Mouse (Mus musculus) intestine, embryonic 16.5 days (tissue): Measurements from ENCODE around the gene Ate1. TPM values are rescaled to one million over a fixed set of nuclear protein-coding genes. Genes with fewer than 3 reads are reported as not detected.
"Not testable (repeated sequence)": the region's sequence is repeated elsewhere in the genome, so short reads cannot be mapped to it uniquely, and the experiment has no call there.

Experiments used
- ATAC-seq: fragments of 200-750 bp; cut with Nextera tagmentation; 2 replicates; pipeline ENCODE4 v1.8.0; 2017; ENCODE audit warnings: moderate TSS enrichment, moderate library complexity
- H3K27ac ChIP-seq: fragments of 300-500 bp; sonication (generic); 2 replicates; pipeline ENCODE4 v1.5.1; 2014; ENCODE audit warnings: mild to moderate bottlenecking, low read length
- H3K27me3 ChIP-seq: fragments of 300-500 bp; sonication (generic); replicated peaks from 2 replicates; pipeline ENCODE4 v1.6.1; 2014; ENCODE audit warnings: low read length, control low read depth, mixed read lengths; ENCODE audit not compliant: control insufficient read depth, insufficient read depth
- H3K36me3 ChIP-seq: fragments of 300-500 bp; sonication (generic); 2 replicates; pipeline ENCODE4 v1.6.1; 2014; ENCODE audit warnings: low read length, control low read depth; ENCODE audit not compliant: control insufficient read depth, insufficient read depth
- H3K4me1 ChIP-seq: fragments of 300-500 bp; sonication (generic); 2 replicates; pipeline ENCODE4 v1.6.1; 2014; ENCODE audit warnings: low read length, control low read depth, mixed read lengths; ENCODE audit not compliant: control insufficient read depth, insufficient read depth
- H3K4me2 ChIP-seq: fragments of 300-500 bp; sonication (generic); 2 replicates; pipeline ENCODE4 v1.6.1; 2014; ENCODE audit warnings: low read depth, low read length, control low read depth
- H3K4me3 ChIP-seq: fragments of 300-500 bp; sonication (generic); 2 replicates; pipeline ENCODE4 v1.5.1; 2014; ENCODE audit warnings: mild to moderate bottlenecking, low read length
- H3K9ac ChIP-seq: fragments of 300-500 bp; sonication (generic); 2 replicates; pipeline ENCODE4 v1.6.1; 2014; ENCODE audit warnings: low read depth, low read length
- H3K9me3 ChIP-seq: fragments of 300-500 bp; sonication (generic); 2 replicates; pipeline ENCODE4 v1.6.1; 2016; ENCODE audit warnings: low read length, control low read depth; ENCODE audit not compliant: control insufficient read depth
- WGBS: fragments of 180-500 bp; shearing (Covaris S2); extraction: QIAGEN DNeasy Blood & Tissue Kit; methylation state at CpG from one replicate; pipeline ENCODE4 v1.1.7; 2014; 5-methylcytosine and 5-hydroxymethylcytosine counted together
- polyA plus RNA-seq: library from polyadenylated mRNA; unstranded; fragments of >200 nt; fragmentation: Nextera tagmentation; extraction: Ambion mirVana; gene quantifications from 2 replicates; pipeline ENCODE4 v1.2.1, GENCODE M21; 2015

The Ate1 gene
- polyA plus RNA-seq, 1 experiment from 2014 or later: 46.1 TPM

DNA sequence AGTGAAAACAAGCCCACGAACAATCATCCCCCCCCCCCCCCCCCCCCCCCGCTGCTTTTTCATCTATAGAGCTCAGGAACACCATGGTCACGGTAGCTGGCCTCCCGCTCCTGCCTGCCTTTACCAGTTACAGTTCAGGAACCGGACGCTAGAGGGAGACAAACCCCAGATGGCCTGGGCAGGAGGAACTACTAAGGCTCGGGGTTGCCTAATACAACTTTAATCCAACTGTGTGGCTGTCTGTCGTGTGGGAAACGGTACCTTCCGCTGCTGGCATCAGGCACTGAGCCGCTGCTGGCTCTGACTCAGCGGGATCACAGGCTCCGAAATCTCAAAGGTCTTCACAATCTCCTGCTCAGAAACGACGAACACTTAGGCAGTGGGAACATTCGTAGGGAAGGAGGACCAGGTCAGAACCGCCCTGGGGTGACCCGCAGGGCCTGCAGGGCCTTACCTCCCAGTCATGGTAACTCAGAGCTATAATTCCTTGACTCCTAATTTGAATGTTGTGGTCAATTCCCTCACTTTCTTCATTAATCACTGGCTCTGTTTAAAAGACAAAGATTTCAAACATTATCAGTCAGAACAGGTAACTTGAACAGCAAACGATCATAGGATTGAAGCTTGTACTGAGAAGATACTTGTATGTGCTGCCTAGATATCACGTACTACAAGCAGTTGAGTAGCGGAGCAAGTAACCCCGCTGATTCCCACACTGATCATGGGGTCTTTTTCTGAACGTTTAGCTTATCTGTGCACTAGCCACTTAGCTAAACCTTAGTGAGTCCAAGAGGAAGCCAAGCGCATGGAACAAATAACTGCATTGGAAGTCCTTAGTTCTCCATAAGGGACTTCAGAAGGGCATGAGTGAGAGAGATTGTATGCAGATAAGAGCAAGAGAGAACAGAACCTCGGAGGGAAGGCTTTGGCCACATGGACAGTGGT, 13.4 kb upstream of the Ate1 start:
- no peak overlapping the region for H3K4me2 ChIP-seq
- H3K27me3 ChIP-seq: no peaks in the 10 kb centered on the region
- no peak overlapping the region for H3K27ac ChIP-seq
- peaks cover 15% of the 10 kb centered on the region; the same call in 1 of the 2 replicates for H3K36me3 ChIP-seq
- no peak overlapping the region for H3K4me3 ChIP-seq
- 50% methylated on average over 24 of the region's 25 CpGs for WGBS
- H3K9ac ChIP-seq: no peak overlapping the region
- no peaks in the 10 kb centered on the region for H3K4me1 ChIP-seq
- ATAC-seq: peak; percentile 85
- H3K9me3 ChIP-seq: no peaks in the 10 kb centered on the region

DNA sequence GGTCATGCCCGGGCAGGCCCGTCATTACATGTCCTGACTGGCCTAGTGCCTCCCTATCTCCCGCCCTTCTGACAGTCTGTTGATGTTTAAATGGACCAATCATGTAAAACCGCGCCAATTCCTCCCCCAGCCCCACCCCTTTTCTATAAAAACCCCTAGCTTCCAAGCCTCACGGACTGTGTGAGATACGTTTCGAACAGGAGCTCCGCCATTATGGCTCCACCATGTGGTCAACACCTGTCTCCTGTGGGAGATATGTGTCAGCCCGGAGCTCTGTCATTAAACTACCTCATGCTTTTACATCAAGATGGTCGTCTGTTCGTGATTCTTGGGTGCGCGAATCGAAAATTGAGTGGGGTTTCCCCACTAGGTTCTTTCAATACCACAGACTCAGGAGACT, 11.0 kb upstream of the Ate1 start:
- not testable (repeated sequence) for H3K9ac ChIP-seq, H3K4me1 ChIP-seq, H3K27ac ChIP-seq, H3K9me3 ChIP-seq, H3K4me2 ChIP-seq, H3K27me3 ChIP-seq, H3K4me3 ChIP-seq, ATAC-seq
- WGBS: 93% methylated on average over 15 of the region's 15 CpGs
- H3K36me3 ChIP-seq: peaks cover 12% of the 10 kb centered on the region; the same call in 1 of the 2 replicates

DNA sequence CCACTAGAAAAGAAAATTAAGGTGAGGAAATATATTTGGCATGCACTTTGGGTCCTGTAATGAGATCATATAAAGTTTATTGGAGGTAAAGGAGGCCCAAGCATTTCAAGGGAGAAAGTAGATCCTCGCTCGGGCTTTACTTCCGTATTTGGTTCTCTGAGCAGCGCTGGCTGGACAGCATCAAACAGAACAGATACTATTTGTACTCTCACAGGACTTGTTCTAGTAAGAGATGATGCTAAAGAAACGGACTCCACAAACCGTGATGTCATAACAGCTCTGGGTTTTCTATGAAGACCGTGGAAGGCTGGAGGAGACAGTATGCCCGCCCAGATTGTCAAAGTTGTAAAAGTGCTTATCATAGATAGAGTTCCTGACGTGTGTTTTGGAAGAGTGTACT, 7.1 kb upstream of the Ate1 start:
- Histone ChIP-seq H3K4me1 (no peaks in the 10 kb centered on the region), H3K36me3 (peaks cover 8% of the 10 kb centered on the region; the same call in 1 of the 2 replicates), H3K9me3 (no peaks in the 10 kb centered on the region), H3K9ac (no peak overlapping the region), H3K27ac (peak overlapping the region; percentile 61), H3K27me3 (no peaks in the 10 kb centered on the region), H3K4me2 (no peak overlapping the region), H3K4me3 (no peak overlapping the region)
- no peak for ATAC-seq
- WGBS: 64% methylated on average over 9 of the region's 9 CpGs

- Histone ChIP-seq H3K4me1 (peaks cover 2% of the 10 kb centered on the region), H3K4me2 (no peak overlapping the region), H3K9me3 (no peaks in the 10 kb centered on the region), H3K9ac (no peak overlapping the region), H3K27me3 (no peaks in the 10 kb centered on the region), H3K4me3 (no peak overlapping the region), H3K36me3 (no peaks in the 10 kb centered on the region), H3K27ac (no peak overlapping the region)
- WGBS: 90% methylated on average over 8 of the region's 8 CpGs
- no peak for ATAC-seq
These were observed 3.3 kb upstream of the Ate1 start for GRCm38 (mm10) chr7:130523451-130523850.

- H3K27me3 ChIP-seq: no peaks in the 10 kb centered on the region
- peak overlapping the region; percentile 98 for H3K27ac ChIP-seq
- 0 out of 2 replicates have a peak overlapping the region, but pooled peaks have one; percentile 93 for H3K4me3 ChIP-seq
- WGBS: 75% methylated on average over 14 of the region's 14 CpGs
- H3K9me3 ChIP-seq: no peaks in the 10 kb centered on the region
- H3K4me2 ChIP-seq: peak overlapping the region; percentile 64; the same call in 1 of the 2 replicates
- ATAC-seq: no peak
- peaks cover 6% of the 10 kb centered on the region for H3K4me1 ChIP-seq
- no peaks in the 10 kb centered on the region for H3K36me3 ChIP-seq
- H3K9ac ChIP-seq: no peak overlapping the region
These were observed 748 bp upstream of the Ate1 start for GRCm38 (mm10) chr7:130520812-130521422.

GRCm38 (mm10) chr7:130519096-130520048, 797 bp downstream of the Ate1 start:
- peak; percentile 98 for ATAC-seq
- peak overlapping the region; percentile 93 for H3K4me3 ChIP-seq
- H3K4me1 ChIP-seq: peaks cover 6% of the 10 kb centered on the region
- H3K4me2 ChIP-seq: peak overlapping the region; percentile 76
- peak overlapping the region; percentile 98 for H3K27ac ChIP-seq
- peak overlapping the region; percentile 99 for H3K9ac ChIP-seq
- WGBS: under 1% methylated on average over 90 of the region's 90 CpGs
- H3K27me3 ChIP-seq: no peaks in the 10 kb centered on the region
- H3K36me3 ChIP-seq: no peaks in the 10 kb centered on the region
- no peaks in the 10 kb centered on the region for H3K9me3 ChIP-seq

DNA sequence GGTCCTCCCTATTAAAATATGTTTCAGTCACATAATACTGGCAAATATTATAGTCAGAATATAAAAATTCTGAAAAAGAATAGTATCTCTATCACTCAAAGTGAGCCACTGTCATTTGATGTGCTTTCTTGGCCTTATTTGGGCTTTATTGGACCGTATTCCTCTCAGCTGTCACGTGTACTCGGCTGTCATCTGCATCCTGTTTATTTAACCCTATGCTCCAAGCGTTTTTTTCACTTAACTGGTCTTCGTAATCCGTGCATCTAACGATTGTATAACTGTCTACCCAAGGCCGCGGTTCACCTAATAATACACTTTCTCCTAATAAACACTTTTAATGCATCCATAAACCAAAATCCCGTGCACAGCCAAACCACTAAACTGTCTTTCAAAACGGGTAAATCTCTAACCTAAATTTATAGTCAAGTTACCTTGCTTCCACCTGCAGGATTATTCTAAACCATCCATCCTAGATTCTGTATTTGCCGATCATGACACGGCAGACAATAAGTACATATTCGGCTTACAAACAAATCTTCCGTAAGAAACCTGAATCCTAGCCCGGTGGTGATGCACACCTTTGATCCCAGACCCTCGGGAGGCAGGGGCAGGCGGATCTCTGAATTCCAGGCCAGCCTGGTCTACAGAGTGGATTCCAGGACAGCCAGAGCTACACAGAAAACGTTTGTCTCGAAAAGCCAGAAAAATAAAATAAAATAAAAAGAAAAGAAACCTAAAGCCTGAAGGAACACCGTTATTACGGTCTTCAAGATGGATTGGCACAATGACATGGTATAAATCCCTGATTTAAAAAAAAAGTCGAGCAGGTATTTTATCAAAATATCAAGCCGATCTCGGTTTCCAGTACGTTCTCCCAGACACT, 1.7 kb downstream of the Ate1 start:
- H3K27me3 ChIP-seq: no peaks in the 10 kb centered on the region

GRCm38 (mm10) chr7:130510243-130510642, 9.9 kb downstream of the Ate1 start:
- H3K4me3 ChIP-seq: no peak overlapping the region
- H3K4me2 ChIP-seq: no peak overlapping the region
- no peak overlapping the region for H3K27ac ChIP-seq
- H3K4me1 ChIP-seq: no peaks in the 10 kb centered on the region
- WGBS: 93% methylated on average over 5 of the region's 5 CpGs
- no peaks in the 10 kb centered on the region for H3K27me3 ChIP-seq
- H3K36me3 ChIP-seq: peaks cover 3% of the 10 kb centered on the region
- ATAC-seq: no peak
- no peaks in the 10 kb centered on the region for H3K9me3 ChIP-seq
- no peak overlapping the region for H3K9ac ChIP-seq

More for the DNA sequence above, 1.7 kb downstream of the Ate1 start:
- Histone ChIP-seq H3K27ac (peak overlapping the region; percentile 88), H3K4me3 (peak overlapping the region; percentile 93), H3K9me3 (no peaks in the 10 kb centered on the region), H3K9ac (peak overlapping the region; percentile 99), H3K4me1 (peaks cover 6% of the 10 kb centered on the region), H3K4me2 (peak overlapping the region; percentile 76), H3K36me3 (no peaks in the 10 kb centered on the region)
- 20% methylated on average over 26 of the region's 26 CpGs for WGBS
- ATAC-seq: no peak
